Mouse (Mus musculus): ENCODE measurements at regions not wholly inside any gene's neighbourhood (a gene's known extent, or its start where the extent isn't known, plus 50 kb on each side); places are given as distances from the start of the nearest gene placed in this dataset.
A peak's percentile ranks its signal among the peaks of the same experiment; 100 is the strongest.

GRCm38 (mm10) chr3:20819586-20819985 lies 452.6 kb upstream of the Agtr1b start:
- Histone ChIP-seq H3K27ac (ENCODE audit: low read depth, low read length) (no peak overlapping the region), H3K4me3 (ENCODE audit: low read length) (no peak overlapping the region), H3K4me1 (ENCODE audit: control insufficient read depth, insufficient read depth, low read depth, low read length) (no peaks in the 10 kb centered on the region), H3K27me3 (replicated peaks; ENCODE audit: control insufficient read depth, insufficient read depth, low read length) (no peaks in the 10 kb centered on the region), H3K36me3 (ENCODE audit: control insufficient read depth, insufficient read depth, low read length) (no peaks in the 10 kb centered on the region), H3K9ac (ENCODE audit: low read depth, low read length) (no peak overlapping the region), H3K4me2 (ENCODE audit: low read length) (no peak overlapping the region), H3K9me3 (ENCODE audit: control insufficient read depth, low read length) (no peaks in the 10 kb centered on the region)
- no peak for ATAC-seq
- WGBS = 77% methylated on average over 1 of the region's 1 CpGs

DNA sequence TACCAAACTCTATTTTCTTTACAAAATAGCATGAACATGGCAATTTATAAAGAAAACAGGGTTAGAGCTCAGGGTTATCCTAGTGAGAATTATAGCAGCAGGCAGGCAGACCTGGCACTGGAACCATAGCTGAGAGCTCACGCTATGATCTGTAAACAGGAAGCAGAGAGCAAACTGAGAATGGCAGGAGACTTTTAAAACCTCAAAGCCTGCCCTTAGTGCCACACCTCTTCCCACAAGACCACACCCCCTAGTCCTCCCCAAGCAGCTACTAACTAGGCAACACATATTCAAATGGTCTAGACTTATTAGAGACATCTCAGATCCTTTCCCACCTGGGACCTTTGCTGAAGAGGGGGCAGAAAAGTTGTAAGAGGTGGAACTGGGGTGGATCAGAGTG lies 449.6 kb upstream of the Agtr1b start:
- Histone ChIP-seq H3K27me3 (replicated peaks; ENCODE audit: control insufficient read depth, insufficient read depth, low read length) (no peaks in the 10 kb centered on the region), H3K4me3 (ENCODE audit: low read length) (no peak overlapping the region), H3K9ac (ENCODE audit: low read depth, low read length) (no peak overlapping the region), H3K9me3 (ENCODE audit: control insufficient read depth, low read length) (no peaks in the 10 kb centered on the region), H3K36me3 (ENCODE audit: control insufficient read depth, insufficient read depth, low read length) (no peaks in the 10 kb centered on the region), H3K27ac (ENCODE audit: low read depth, low read length) (no peak overlapping the region), H3K4me2 (ENCODE audit: low read length) (no peak overlapping the region), H3K4me1 (ENCODE audit: control insufficient read depth, insufficient read depth, low read depth, low read length) (no peaks in the 10 kb centered on the region)
- ATAC-seq = no peak
- WGBS = 58% methylated on average over 1 of the region's 1 CpGs

DNA sequence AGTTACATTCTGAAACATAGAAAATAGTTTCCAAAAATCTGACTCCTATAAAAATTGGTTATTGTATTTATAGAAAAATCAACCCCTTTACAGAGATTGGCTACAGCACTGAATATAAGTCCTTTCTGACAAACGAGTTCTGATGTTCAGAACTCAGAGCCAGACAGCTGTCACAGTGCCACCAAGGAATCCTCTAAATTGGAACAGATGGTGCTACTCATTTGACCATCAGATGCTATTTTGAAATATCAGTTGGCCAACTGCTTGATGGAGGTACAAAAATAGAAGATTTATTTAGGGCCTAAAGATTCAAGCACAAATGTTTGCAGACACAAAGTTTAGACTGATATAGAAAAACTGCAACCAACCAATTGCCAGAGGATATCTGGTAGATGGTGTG lies 427.3 kb upstream of the Agtr1b start:
- Histone ChIP-seq H3K36me3 (ENCODE audit: control insufficient read depth, insufficient read depth, low read length) (no peaks in the 10 kb centered on the region), H3K9ac (ENCODE audit: low read depth, low read length) (no peak overlapping the region), H3K4me3 (ENCODE audit: low read length) (no peak overlapping the region), H3K27ac (ENCODE audit: low read depth, low read length) (no peak overlapping the region), H3K27me3 (replicated peaks; ENCODE audit: control insufficient read depth, insufficient read depth, low read length) (no peaks in the 10 kb centered on the region), H3K4me1 (ENCODE audit: control insufficient read depth, insufficient read depth, low read depth, low read length) (no peaks in the 10 kb centered on the region), H3K9me3 (ENCODE audit: control insufficient read depth, low read length) (no peaks in the 10 kb centered on the region), H3K4me2 (ENCODE audit: low read length) (no peak overlapping the region)
- WGBS = 24% methylated on average over 1 of the region's 1 CpGs
- 0 out of 2 replicates have a peak, but pooled peaks have one; percentile 48 for ATAC-seq

- no peak for ATAC-seq
- WGBS = 94% methylated on average over 1 of the region's 1 CpGs
- no peaks in the 10 kb centered on the region for H3K27me3 ChIP-seq (replicated peaks; ENCODE audit: control insufficient read depth, insufficient read depth, low read length)
These were observed 425.5 kb upstream of the Agtr1b start for GRCm38 (mm10) chr3:20792503-20792902.

DNA sequence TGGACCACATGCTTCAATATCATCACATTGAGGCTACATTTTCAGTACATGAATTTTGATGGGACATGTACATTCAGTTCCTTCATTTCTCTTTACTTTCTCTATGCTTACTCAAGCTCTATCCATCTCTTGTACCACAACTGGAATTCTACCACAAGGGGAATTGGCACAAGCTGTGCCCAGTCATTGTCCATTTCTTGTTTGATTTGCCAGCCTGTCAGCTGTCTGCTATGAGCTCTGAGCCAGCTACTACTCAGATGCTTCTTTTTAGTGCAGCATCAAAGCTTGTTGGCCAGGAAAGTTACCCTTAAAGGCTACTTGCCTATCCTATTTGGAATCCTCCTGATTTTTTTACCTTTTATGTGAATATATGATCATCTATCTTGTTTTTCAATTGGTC lies 410.9 kb upstream of the Agtr1b start:
- H3K36me3 ChIP-seq (ENCODE audit: control insufficient read depth, insufficient read depth, low read length) = no peaks in the 10 kb centered on the region
- no peak overlapping the region for H3K27ac ChIP-seq (ENCODE audit: low read depth, low read length)
- ATAC-seq = no peak
- H3K4me2 ChIP-seq (ENCODE audit: low read length) = no peak overlapping the region
- peaks cover 3% of the 10 kb centered on the region for H3K4me1 ChIP-seq (ENCODE audit: control insufficient read depth, insufficient read depth, low read depth, low read length)
- no peak overlapping the region for H3K9ac ChIP-seq (ENCODE audit: low read depth, low read length)
- no peak overlapping the region for H3K4me3 ChIP-seq (ENCODE audit: low read length)
- H3K9me3 ChIP-seq (ENCODE audit: control insufficient read depth, low read length) = no peaks in the 10 kb centered on the region
- H3K27me3 ChIP-seq (replicated peaks; ENCODE audit: control insufficient read depth, insufficient read depth, low read length) = no peaks in the 10 kb centered on the region

More at GRCm38 (mm10) chr3:20792503-20792902, 425.5 kb upstream of the Agtr1b start:
- Histone ChIP-seq H3K9me3 (ENCODE audit: control insufficient read depth, low read length) (no peaks in the 10 kb centered on the region), H3K4me1 (ENCODE audit: control insufficient read depth, insufficient read depth, low read depth, low read length) (no peaks in the 10 kb centered on the region), H3K4me3 (ENCODE audit: low read length) (no peak overlapping the region), H3K4me2 (ENCODE audit: low read length) (no peak overlapping the region), H3K36me3 (ENCODE audit: control insufficient read depth, insufficient read depth, low read length) (no peaks in the 10 kb centered on the region), H3K9ac (ENCODE audit: low read depth, low read length) (no peak overlapping the region), H3K27ac (ENCODE audit: low read depth, low read length) (no peak overlapping the region)

DNA sequence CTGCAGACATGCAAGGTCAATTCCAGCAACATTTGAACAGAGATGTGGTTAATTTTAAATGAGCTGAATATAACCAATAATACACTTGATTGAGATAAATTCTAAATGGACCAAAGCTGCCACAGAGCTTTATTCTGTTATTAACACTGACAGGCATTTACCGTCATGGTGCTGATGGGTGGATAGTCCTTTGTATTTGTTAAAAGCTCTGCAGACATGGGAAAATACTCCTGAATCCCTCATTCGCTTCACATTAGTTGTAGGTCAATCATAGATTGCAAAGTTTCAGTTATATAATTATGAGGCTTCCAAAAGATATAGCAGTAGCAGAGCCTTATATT lies 410.0 kb upstream of the Agtr1b start:
- no peak overlapping the region for H3K27ac ChIP-seq (ENCODE audit: low read depth, low read length)
- peaks cover 3% of the 10 kb centered on the region for H3K4me1 ChIP-seq (ENCODE audit: control insufficient read depth, insufficient read depth, low read depth, low read length)
- no peak overlapping the region for H3K4me3 ChIP-seq (ENCODE audit: low read length)
- H3K36me3 ChIP-seq (ENCODE audit: control insufficient read depth, insufficient read depth, low read length) = no peaks in the 10 kb centered on the region
- no peaks in the 10 kb centered on the region for H3K9me3 ChIP-seq (ENCODE audit: control insufficient read depth, low read length)
- no peak overlapping the region for H3K4me2 ChIP-seq (ENCODE audit: low read length)
- 45% methylated on average over 2 of the region's 2 CpGs for WGBS
- H3K9ac ChIP-seq (ENCODE audit: low read depth, low read length) = no peak overlapping the region
- H3K27me3 ChIP-seq (replicated peaks; ENCODE audit: control insufficient read depth, insufficient read depth, low read length) = no peaks in the 10 kb centered on the region
- no peak; the same call in 1 of the 2 replicates for ATAC-seq

- H3K9ac ChIP-seq (ENCODE audit: low read depth, low read length) = no peak overlapping the region
- 28% methylated on average over 4 of the region's 4 CpGs for WGBS
- no peaks in the 10 kb centered on the region for H3K9me3 ChIP-seq (ENCODE audit: control insufficient read depth, low read length)
- H3K27ac ChIP-seq (ENCODE audit: low read depth, low read length) = peak overlapping the region; percentile 39; the same call in 1 of the 2 replicates
- no peaks in the 10 kb centered on the region for H3K36me3 ChIP-seq (ENCODE audit: control insufficient read depth, insufficient read depth, low read length)
- H3K4me2 ChIP-seq (ENCODE audit: low read length) = no peak overlapping the region
- H3K4me1 ChIP-seq (ENCODE audit: control insufficient read depth, insufficient read depth, low read depth, low read length) = peaks cover 3% of the 10 kb centered on the region
- no peak overlapping the region for H3K4me3 ChIP-seq (ENCODE audit: low read length)
- ATAC-seq = peak; percentile 81
- H3K27me3 ChIP-seq (replicated peaks; ENCODE audit: control insufficient read depth, insufficient read depth, low read length) = no peaks in the 10 kb centered on the region
These were observed 409.4 kb upstream of the Agtr1b start for GRCm38 (mm10) chr3:20776128-20776963.

DNA sequence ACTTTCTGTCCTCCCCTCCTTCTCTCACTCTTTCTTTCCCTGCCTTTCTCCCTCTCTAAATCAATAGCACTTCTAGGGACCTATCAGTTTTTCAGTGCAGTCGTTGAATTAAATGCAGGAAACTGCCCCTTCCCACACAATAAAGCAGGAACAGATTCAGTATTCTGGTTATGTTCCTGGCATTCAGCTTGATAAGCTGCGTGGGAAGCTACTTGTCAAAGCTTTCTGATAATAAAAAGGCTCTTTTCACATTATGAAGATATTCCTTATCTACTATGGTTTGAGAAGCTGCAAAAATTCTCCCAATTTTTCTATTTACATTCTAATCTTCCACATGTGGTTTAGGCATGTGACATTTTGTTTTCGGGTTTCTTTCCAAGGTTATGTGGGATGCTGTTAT lies 367.3 kb upstream of the Agtr1b start:
- H3K9ac ChIP-seq (ENCODE audit: low read depth, low read length) = no peak overlapping the region
- no peak for ATAC-seq
- 61% methylated on average over 3 of the region's 3 CpGs for WGBS
- no peak overlapping the region for H3K27ac ChIP-seq (ENCODE audit: low read depth, low read length)
- no peak overlapping the region for H3K4me2 ChIP-seq (ENCODE audit: low read length)
- H3K27me3 ChIP-seq (replicated peaks; ENCODE audit: control insufficient read depth, insufficient read depth, low read length) = no peaks in the 10 kb centered on the region
- no peak overlapping the region for H3K4me3 ChIP-seq (ENCODE audit: low read length)
- no peaks in the 10 kb centered on the region for H3K9me3 ChIP-seq (ENCODE audit: control insufficient read depth, low read length)
- no peaks in the 10 kb centered on the region for H3K36me3 ChIP-seq (ENCODE audit: control insufficient read depth, insufficient read depth, low read length)
- no peaks in the 10 kb centered on the region for H3K4me1 ChIP-seq (ENCODE audit: control insufficient read depth, insufficient read depth, low read depth, low read length)

DNA sequence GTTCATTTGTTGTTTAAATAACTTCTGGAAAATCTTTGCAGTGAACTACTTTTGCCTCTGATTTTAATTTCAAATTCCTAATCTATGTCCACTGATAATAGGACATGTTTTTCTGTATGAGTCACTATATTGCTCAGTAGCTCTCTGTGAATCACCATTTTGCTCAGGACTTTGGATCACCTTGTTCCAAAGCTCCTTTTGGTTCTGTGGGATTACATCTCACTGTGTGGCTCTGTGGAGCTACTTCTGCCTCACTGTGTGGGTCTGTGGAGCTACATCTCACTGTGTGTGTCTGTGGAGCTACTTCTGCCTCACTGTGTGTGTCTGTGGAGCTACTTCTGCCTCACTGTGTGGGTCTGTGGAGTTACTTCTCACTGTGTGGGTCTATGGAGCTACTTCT lies 365.0 kb upstream of the Agtr1b start:
- no peaks in the 10 kb centered on the region for H3K9me3 ChIP-seq (ENCODE audit: control insufficient read depth, low read length)
- H3K4me1 ChIP-seq (ENCODE audit: control insufficient read depth, insufficient read depth, low read depth, low read length) = no peaks in the 10 kb centered on the region
- H3K27me3 ChIP-seq (replicated peaks; ENCODE audit: control insufficient read depth, insufficient read depth, low read length) = no peaks in the 10 kb centered on the region
- H3K9ac ChIP-seq (ENCODE audit: low read depth, low read length) = no peak overlapping the region
- no peak overlapping the region for H3K27ac ChIP-seq (ENCODE audit: low read depth, low read length)
- H3K36me3 ChIP-seq (ENCODE audit: control insufficient read depth, insufficient read depth, low read length) = no peaks in the 10 kb centered on the region
- no peak overlapping the region for H3K4me3 ChIP-seq (ENCODE audit: low read length)
- H3K4me2 ChIP-seq (ENCODE audit: low read length) = no peak overlapping the region
- ATAC-seq = no peak
